ENCODE assay signal across 20 mouse cellular contexts in the genomic region with DNA sequence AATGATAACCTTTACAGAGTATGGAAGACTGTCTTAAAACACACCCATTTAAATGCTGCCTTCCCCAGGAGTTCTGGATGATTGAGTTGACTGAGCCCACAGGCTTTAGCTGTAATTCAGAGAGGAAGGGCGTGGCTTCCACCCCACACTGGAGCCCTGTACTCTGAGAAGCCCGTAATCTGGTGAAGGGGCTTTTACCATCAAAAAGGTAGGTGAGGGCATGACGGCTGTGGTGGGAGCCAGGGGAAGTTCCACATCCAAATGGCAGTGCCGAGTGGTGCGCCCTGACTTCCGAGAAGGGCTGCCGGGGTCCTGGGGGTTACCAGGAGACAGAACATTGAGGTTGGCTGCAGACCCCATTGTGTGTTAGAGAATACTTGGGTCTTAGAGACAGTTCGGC. TPM values are rescaled to one million over a fixed set of nuclear protein-coding genes. Genes with fewer than 3 reads are reported as not detected.
DNase-seq lines count a peak whose midpoint lies in the region; ATAC-seq and TF ChIP-seq lines count a peak whose summit lies in the region.
"Had no signal": no experiment of that assay in that cellular context is flagged by ENCODE, and none has a peak within 500 bp of the region (broad histone marks: within the 10 kb centered on the region; RNA-seq: fewer than 3 reads in every experiment).

No protein-coding gene starts in this region.

- H3K9me3 ChIP-seq in heart, embryonic 13.5 days: no peaks in the 10 kb centered on the region
- no peaks in the 10 kb centered on the region for H3K9me3 ChIP-seq in kidney, embryonic 16.5 days (ENCODE audit: low read length)
- no peaks in the 10 kb centered on the region for H3K9me3 ChIP-seq in embryonic facial prominence, embryonic 10.5 days
- H3K9me3 ChIP-seq in heart, postnatal 0 days (replicated peaks; ENCODE audit: control insufficient read depth, low read length): no peaks in the 10 kb centered on the region
- H3K9me3 ChIP-seq: embryonic facial prominence, embryonic 12.5 days; forebrain, embryonic 15.5 days; hindbrain, embryonic 13.5 days; liver, embryonic 13.5 days; midbrain, embryonic 13.5 days; neural tube, embryonic 13.5 days had no signal

- no peak for TF ChIP-seq CTCF in heart, postnatal 0 days (IDR thresholded peaks at IDR 0.05; ENCODE audit: low read depth)

- no peaks in the 10 kb centered on the region; the same call in 1 of the 2 replicates for H3K36me3 ChIP-seq in heart, embryonic 13.5 days
- H3K36me3 ChIP-seq in kidney, embryonic 16.5 days (ENCODE audit: insufficient read depth, low read length): no peaks in the 10 kb centered on the region; the same call in 1 of the 2 replicates
- peaks cover 7% of the 10 kb centered on the region; the same call in 1 of the 2 replicates for H3K36me3 ChIP-seq in embryonic facial prominence, embryonic 10.5 days (replicated peaks)
- H3K36me3 ChIP-seq in heart, postnatal 0 days (replicated peaks; ENCODE audit: control insufficient read depth, insufficient read depth, low read length): 0 out of 2 replicates have a peak, but pooled peaks cover 4% of the 10 kb centered on the region
- H3K36me3 ChIP-seq: embryonic facial prominence, embryonic 12.5 days; forebrain, embryonic 15.5 days; hindbrain, embryonic 13.5 days; liver, embryonic 13.5 days; midbrain, embryonic 13.5 days; neural tube, embryonic 13.5 days had no signal

- H3K9ac ChIP-seq in heart, embryonic 13.5 days: peak overlapping the region; percentile 17
- H3K9ac ChIP-seq in kidney, embryonic 16.5 days (replicated peaks; ENCODE audit: low read length): 0 out of 2 replicates have a peak overlapping the region, but pooled peaks have one; percentile 36
- H3K9ac ChIP-seq in heart, postnatal 0 days (replicated peaks; ENCODE audit: low read depth, low read length): no peak overlapping the region
- H3K9ac ChIP-seq: embryonic facial prominence, embryonic 12.5 days; forebrain, embryonic 15.5 days; hindbrain, embryonic 13.5 days; liver, embryonic 13.5 days; lung, embryonic 14.5 days; midbrain, embryonic 13.5 days; neural tube, embryonic 13.5 days had no signal

- peak overlapping the region; percentile 96 for H3K27ac ChIP-seq in heart, embryonic 13.5 days (replicated peaks)
- peak overlapping the region; percentile 82 for H3K27ac ChIP-seq in kidney, embryonic 16.5 days (ENCODE audit: low read length)
- H3K27ac ChIP-seq in embryonic facial prominence, embryonic 10.5 days (replicated peaks): peak overlapping the region; percentile 44; the same call in 1 of the 2 replicates
- peak overlapping the region; percentile 93 for H3K27ac ChIP-seq in heart, postnatal 0 days (ENCODE audit: low read depth)
- H3K27ac ChIP-seq: embryonic facial prominence, embryonic 12.5 days; forebrain, embryonic 15.5 days; hindbrain, embryonic 13.5 days; left cerebral cortex, adult 2 months; liver, embryonic 13.5 days; midbrain, embryonic 13.5 days; neural tube, embryonic 13.5 days had no signal

- no peak overlapping the region for H3K4me3 ChIP-seq in heart, embryonic 13.5 days
- no peak overlapping the region for H3K4me3 ChIP-seq in kidney, embryonic 16.5 days (ENCODE audit: low read length)
- H3K4me3 ChIP-seq in embryonic facial prominence, embryonic 10.5 days: no peak overlapping the region
- no peak overlapping the region for H3K4me3 ChIP-seq in heart, postnatal 0 days (ENCODE audit: low read depth, low read length)
- H3K4me3 ChIP-seq: embryonic facial prominence, embryonic 12.5 days; forebrain, embryonic 15.5 days; hindbrain, embryonic 13.5 days; left cerebral cortex, adult 2 months; liver, embryonic 13.5 days; midbrain, embryonic 13.5 days; neural tube, embryonic 13.5 days had no signal

- no peak for DNase-seq in heart, postnatal 10 days
- DNase-seq in kidney, adult 8-10 months: no peak
- no peak for DNase-seq in embryonic facial prominence, embryonic 10.5 days (ENCODE audit: low spot score)
- no peak for DNase-seq in heart, postnatal 0 days (ENCODE audit: low spot score)
- DNase-seq in thymus, postnatal 36 days: no peak
- DNase-seq: adrenal gland, adult 2 months; cerebellum, adult 9-10 months; layer of hippocampus, adult 9-11 months; liver, embryonic 13.5 days; lung, embryonic 14.5 days; right cerebral cortex, adult 18-20 months; thymus, postnatal 14 days had no signal

- no peak overlapping the region for H3K4me2 ChIP-seq in heart, embryonic 13.5 days
- H3K4me2 ChIP-seq in kidney, embryonic 16.5 days (replicated peaks; ENCODE audit: low read depth, low read length): peak overlapping the region; percentile 32
- no peak overlapping the region for H3K4me2 ChIP-seq in heart, postnatal 0 days (ENCODE audit: low read depth, low read length)
- H3K4me2 ChIP-seq: embryonic facial prominence, embryonic 12.5 days; forebrain, embryonic 15.5 days; hindbrain, embryonic 13.5 days; liver, embryonic 13.5 days; lung, embryonic 14.5 days; midbrain, embryonic 13.5 days; neural tube, embryonic 13.5 days had no signal

- peaks cover 80% of the 10 kb centered on the region for H3K4me1 ChIP-seq in heart, embryonic 13.5 days
- H3K4me1 ChIP-seq in kidney, embryonic 16.5 days (ENCODE audit: insufficient read depth, low read length): peaks cover 70% of the 10 kb centered on the region
- peaks cover 70% of the 10 kb centered on the region for H3K4me1 ChIP-seq in embryonic facial prominence, embryonic 10.5 days
- peaks cover 34% of the 10 kb centered on the region for H3K4me1 ChIP-seq in heart, postnatal 0 days (ENCODE audit: control insufficient read depth, insufficient read depth)
- H3K4me1 ChIP-seq: midbrain, embryonic 13.5 days had no signal

- ATAC-seq in heart, embryonic 13.5 days (ENCODE audit: extremely low read depth, insufficient number of reproducible peaks, low FRiP score, low TSS enrichment): no peak
- ATAC-seq in kidney, embryonic 16.5 days (ENCODE audit: low FRiP score, low TSS enrichment): no peak
- ATAC-seq in heart, postnatal 0 days (ENCODE audit: insufficient read depth, low read depth): no peak
- ATAC-seq: forebrain, embryonic 15.5 days; midbrain, embryonic 13.5 days had no signal

- TF ChIP-seq EP300 in heart, postnatal 0 days (IDR thresholded peaks at IDR 0.05; ENCODE audit: low read depth): no peak

- intact Hi-C loops in heart, postnatal 10 days (cut with DNase I): loop anchor here (5.0 kb wide), 1 partner anchor 59 kb away; the partner anchor contains the start of gene Tanc1

- WGBS in heart, embryonic 13.5 days: 66% methylated on average over 8 of the region's 8 CpGs
- WGBS in kidney, embryonic 16.5 days: 31% methylated on average over 8 of the region's 8 CpGs
- WGBS in embryonic facial prominence, embryonic 10.5 days: 37% methylated on average over 8 of the region's 8 CpGs
- 71% methylated on average over 8 of the region's 8 CpGs for WGBS in heart, postnatal 0 days

- H3K27me3 ChIP-seq in heart, embryonic 13.5 days (replicated peaks): no peaks in the 10 kb centered on the region
- no peaks in the 10 kb centered on the region for H3K27me3 ChIP-seq in kidney, embryonic 16.5 days (ENCODE audit: insufficient read depth, low read length)
- no peaks in the 10 kb centered on the region for H3K27me3 ChIP-seq in embryonic facial prominence, embryonic 10.5 days (replicated peaks; ENCODE audit: low read depth, poor library complexity, severe bottlenecking)
- H3K27me3 ChIP-seq in heart, postnatal 0 days (ENCODE audit: control insufficient read depth, insufficient read depth, low read length): no peaks in the 10 kb centered on the region
- H3K27me3 ChIP-seq: embryonic facial prominence, embryonic 12.5 days; forebrain, embryonic 15.5 days; liver, embryonic 13.5 days; neural tube, embryonic 13.5 days had no signal

RNA-seq across cellular contexts. Expression of gene Tanc1, which starts 59.8 kb away (rescaled TPM):
- polyA plus RNA-seq in heart, embryonic 13.5 days (2015; fragmentation: Nextera tagmentation; extraction: Ambion mirVana): 25.0 and 27.0 TPM in 2 replicates
- 10 to 100 TPM; 37.0 to 37.6 TPM for total RNA-seq in heart, postnatal 10 days (2021)
- polyA plus RNA-seq in kidney, embryonic 16.5 days (2015; fragmentation: Nextera tagmentation; extraction: Ambion mirVana): 52.3 and 64.2 TPM in 2 replicates
- 34.9 and 41.2 TPM in 2 replicates for polyA plus RNA-seq in embryonic facial prominence, embryonic 10.5 days (2016; fragmentation: Nextera tagmentation; extraction: Ambion mirVana)
- 21.9 and 22.3 TPM in 2 replicates for total RNA-seq in heart, postnatal 0 days (2014; rRNA removed; ENCODE audit: low replicate concordance)
- 11.8 and 12.3 TPM in 2 replicates for polyA plus RNA-seq in heart, postnatal 0 days (2015; fragmentation: Nextera tagmentation; extraction: Ambion mirVana)

Comparison
In these comparisons a context has a peak if more than half of its experiments do, and no peak if none do; other contexts are left out.
1. H3K27ac ChIP-seq: peak in every context shown above with its lines; median percentile 96 in heart, embryonic 13.5 days; 93 in heart, postnatal 0 days; 82 in kidney, embryonic 16.5 days; 44 in embryonic facial prominence, embryonic 10.5 days.